Mouse (Mus musculus) spleen, postnatal 10 days (tissue): ENCODE results near the gene Ankle1.

Source experiments
- DNase-seq, 2 experiments: peaks; one replicate each; pipeline ENCODE4 v3.0.0; 2021 to 2022; ENCODE audit warnings: low spot score in 2 of 2

Ankle1 gene

GRCm38 (mm10) chr8:71405401-71406098, at the start of gene Ankle1:
TSS of gene Ankle1 (plus strand) at chr8:71406010.
- DNase-seq: peak; percentile 99

DNA sequence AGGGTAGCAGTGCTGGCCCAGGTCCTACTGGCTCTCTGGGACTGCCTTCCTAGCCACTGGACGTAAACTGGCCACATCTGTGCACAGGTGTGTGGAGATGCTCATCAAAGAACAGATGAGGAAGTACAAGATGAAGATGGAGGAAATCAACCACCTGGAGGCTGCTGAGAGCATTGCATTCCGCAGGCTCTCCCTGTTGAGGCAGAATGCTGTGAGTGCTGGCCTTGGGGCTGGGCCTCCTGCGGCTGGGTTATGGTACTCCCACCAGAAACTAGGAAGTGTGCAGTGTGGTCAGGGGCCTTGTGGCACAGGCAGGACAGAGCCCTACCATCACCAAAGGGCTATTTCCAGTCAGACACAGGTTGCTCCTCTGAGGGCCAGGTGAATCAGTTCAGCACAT, 47.8 kb upstream of the Ankle1 start:
- DNase-seq: no peak

GRCm38 (mm10) chr8:71366771-71367528, 38.9 kb upstream of the Ankle1 start, which contains the start of gene Use1:
TSS of gene Use1 (plus strand) at chr8:71366848.
- peak; percentile 93 for DNase-seq

GRCm38 (mm10) chr8:71367529-71368176, 38.2 kb upstream of the Ankle1 start:
- no peak for DNase-seq

GRCm38 (mm10) chr8:71368366-71368765, 37.4 kb upstream of the Ankle1 start:
- DNase-seq: no peak

DNA sequence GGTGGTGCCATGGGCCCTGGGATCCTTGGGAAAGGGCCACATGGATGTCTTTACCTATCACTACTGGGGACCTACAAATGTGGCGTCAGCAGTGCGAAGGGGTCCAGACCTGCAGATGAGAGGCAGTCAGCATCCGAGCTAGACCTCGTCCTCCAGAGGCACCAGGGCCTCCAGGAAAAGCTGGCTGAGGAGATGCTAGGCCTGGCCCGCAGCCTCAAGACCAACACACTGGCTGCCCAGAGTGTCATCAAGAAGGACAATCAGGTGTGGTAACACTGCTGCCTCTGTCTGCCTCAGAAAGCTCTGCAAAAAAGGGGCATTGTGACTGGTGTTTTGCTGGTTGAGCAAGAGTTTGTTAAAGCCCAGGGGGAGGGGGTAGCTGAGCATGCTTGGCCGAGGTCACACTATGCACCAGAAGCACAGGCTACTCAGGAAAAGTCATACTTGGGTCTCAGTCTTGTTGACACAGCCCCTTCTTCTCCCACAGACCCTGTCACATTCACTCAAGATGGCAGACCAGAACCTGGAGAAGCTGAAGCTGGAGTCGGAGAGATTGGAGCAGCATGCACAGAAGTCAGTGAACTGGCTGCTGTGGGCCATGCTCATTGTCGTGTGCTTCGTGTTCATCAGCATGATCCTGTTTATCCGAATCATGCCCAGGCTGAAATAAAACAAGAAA, 36.6 kb upstream of the Ankle1 start:
- no peak for DNase-seq

- no peak for DNase-seq
These were observed 35.0 kb upstream of the Ankle1 start for GRCm38 (mm10) chr8:71370711-71371235.

DNA sequence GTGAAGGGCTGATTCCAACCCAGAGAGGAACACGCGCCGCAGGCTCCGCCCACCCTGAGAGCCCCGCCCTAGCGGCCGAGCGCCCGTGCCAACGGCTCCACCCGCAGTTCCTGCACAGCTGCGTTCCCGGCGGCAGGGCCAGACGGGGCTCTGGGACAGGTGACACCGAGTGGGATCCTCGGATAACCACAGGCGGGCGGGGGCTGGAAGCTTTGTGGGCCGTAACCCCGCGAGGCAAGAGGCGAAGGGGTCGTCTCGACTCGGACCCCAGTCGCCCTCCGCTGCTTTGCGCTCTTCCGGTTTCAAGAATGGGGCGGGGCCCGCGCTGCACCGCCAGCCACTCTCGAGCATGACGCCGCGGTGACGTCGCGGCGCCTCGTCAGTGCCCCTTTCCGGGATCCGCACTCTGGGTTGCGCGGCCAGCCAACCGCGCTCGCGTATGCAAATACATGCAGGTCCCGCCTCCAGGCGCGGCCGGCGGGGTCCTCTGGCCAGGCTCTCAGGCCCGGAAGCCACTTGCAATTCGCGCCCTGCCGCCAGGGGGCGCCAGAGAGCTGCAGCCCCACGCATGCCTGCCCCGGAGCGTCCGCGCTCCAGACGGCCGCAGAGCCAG, 34.5 kb upstream of the Ankle1 start, which contains the start of gene Ocel1:
Gene Ocel1 (plus strand): TSS at position 63 of the 613 bp plus-strand sequence.
- peak; percentile 97 to 99 for DNase-seq

DNA sequence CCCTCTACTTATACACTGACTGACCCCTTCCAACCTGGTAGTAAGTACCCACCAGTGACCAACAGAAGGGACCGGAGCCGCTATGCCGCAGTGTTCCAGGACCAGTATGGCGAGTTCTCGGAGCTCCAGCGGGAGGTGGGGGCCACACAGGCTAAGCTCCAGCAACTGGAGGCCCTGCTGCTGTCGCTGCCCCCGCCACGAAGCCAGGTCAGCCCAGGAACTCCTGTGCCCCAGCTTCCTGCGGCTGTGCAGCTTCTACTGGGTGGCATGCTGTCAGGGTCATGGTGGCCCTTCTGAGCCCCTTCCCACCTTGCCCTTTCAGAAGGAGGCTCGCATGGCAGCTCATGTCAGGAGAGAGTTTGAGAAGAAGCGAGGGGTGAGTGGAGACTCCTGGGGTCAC, 33.4 kb upstream of the Ankle1 start:
- no peak for DNase-seq

DNA sequence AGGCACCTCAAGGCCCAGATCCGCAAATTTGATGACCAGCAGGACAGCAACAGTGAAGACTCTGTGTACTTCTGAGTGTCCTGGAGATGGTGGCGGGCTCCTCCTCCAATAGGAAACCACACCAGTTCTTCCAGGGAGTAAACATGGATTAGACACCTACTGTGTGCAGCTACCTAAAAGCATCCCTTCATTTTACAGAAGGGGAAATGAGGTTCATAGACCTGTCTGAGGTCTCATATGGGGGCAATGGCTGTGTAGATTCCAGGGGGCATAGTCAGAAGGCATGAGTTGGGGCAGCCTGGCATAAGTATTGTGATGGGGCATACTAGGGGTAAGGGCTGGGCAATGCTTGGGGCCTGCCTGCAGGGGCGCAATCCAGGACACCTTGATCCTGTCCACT, 32.8 kb upstream of the Ankle1 start:
- no peak for DNase-seq

- peak in 1 of 2 experiments; percentile 50 for DNase-seq
These were observed 31.1 kb upstream of the Ankle1 start for GRCm38 (mm10) chr8:71374616-71375206.

DNA sequence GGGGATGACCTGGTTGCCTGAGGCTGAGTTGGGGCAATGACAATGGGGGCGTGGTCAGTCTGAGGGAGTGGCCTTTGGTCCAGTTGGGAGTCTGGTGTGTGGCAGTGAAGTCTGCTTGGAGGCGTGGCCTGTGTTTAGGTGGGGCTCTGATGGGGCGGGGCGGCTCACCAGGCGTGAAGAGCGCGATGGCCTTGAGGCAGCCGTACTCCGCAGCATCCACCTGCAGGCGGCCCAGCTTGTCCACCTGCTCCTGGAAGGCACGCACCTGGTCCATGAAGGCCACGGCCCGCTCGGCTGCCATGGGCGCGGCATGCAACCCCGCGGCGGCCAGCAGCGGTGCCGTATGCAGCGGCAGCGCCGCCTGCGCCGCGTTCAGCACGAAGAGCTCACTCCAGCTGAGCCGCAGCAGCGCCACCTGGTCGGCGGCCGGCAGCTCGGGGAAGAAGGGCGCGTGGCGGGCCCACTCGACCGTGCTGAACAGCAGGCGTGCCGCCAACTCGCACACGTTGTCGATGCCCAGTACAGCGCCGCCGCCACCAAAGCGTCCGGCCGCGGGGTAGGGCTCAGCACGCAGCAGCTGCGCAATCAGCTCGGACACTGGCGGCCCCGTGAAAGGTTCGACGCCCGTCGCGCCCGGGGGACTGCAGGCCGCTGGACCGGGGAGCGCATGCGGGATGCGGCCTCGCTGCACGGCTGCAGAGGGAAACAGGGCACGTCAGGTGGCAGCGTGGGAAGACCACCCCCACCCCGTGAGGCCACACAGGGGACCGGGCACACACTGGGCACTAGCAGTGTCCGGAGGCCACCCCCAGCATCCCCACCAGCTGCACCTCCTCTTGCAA, 30.0 kb upstream of the Ankle1 start:
- DNase-seq: peak in 1 of 2 experiments; percentile 70

- DNase-seq: no peak
These were observed 29.3 kb upstream of the Ankle1 start for GRCm38 (mm10) chr8:71376423-71377030.

DNA sequence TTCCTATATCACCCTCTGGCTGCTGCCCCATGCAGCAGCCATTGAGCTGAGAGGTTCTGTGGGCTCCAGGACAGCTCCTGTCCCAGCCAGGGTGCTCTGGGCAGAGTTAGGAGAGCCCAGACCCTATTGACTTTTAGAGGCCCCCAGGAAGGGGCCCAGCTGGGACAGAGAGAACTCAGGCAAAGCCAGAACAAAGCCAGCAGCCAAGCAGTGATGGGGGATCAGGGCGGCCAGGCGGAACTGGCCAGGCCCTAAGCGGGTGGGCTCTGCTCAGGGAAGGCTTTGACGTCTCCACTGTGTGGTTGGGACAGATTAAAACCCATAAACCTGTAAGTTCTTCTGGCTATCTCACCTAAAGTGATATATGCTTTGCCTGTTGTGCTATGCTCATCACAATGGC, 26.8 kb upstream of the Ankle1 start:
- no peak for DNase-seq

DNA sequence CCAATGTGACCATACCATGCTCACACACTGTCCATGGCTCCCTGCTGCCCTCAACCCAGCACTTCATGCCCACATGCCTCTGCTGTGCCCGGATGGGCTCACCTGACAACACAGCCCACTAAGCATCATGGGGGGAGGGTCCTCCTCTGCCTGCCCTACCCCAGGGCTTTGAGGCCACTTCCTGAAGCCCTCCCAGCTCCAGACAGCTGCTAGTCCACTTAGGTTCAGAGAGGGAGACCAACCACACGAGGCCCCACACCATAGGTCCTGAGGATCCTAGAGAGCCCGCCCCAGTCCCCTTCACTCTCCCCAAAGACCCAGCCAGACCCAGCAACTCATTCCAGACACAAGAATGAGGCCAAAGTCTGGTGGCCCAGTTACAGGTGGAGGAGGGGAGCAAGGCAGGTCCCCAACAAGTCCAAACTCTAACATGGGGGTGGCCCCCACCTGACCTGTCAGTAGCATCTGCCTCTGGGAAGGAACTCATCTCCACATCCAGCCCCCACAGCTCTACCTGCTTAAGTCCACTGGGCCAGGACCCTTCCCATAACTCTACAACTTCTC, 26.2 kb upstream of the Ankle1 start:
- DNase-seq: no peak

DNA sequence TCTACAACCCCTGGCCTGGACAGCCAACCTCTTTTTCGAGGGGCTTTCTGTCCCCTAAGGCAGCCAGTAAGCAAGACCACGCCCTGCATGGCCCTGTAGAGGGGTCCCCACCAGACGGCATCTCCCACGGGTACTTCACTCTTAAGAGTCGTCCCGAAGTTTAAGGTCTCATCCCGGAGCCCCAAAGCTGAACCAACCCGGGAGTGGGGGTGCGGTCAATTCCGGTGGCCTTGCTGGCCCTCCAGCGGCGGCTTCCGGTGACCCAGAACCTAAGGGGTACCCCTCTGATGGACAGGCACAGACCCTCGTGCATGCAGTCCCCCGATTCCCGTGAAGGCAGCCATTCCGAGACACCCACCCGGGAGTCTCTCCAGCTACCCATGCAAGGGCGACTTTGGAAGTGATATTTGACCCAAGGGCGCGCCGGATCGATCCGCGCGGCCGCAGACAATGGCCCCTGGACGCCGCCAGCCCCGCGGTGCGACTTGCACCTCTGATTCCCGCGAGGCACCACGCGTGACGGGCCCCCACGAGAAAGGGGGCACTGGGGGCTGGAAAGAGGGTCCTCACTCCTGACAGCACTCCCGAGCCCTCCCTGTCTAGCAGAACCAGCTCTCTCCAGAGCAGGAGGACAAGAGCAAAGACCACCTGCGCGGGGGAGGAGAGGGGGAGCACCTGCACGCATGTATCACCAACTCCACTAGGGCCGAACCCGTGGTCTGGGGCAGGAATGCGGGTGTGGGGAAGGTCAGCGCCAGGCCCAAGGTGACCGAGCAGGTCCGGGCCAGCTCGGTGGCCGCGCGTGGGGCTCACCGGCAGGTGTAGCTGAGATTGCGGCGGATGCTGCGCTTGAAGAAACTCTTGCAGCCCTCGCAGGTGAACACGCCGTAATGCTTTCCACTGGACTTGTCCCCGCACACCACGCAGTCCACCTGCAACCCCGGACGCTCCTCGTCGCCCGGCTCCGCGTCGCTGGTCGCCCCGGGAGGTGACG, 25.3 kb upstream of the Ankle1 start:
- peak in 1 of 2 experiments; percentile 29 for DNase-seq

DNA sequence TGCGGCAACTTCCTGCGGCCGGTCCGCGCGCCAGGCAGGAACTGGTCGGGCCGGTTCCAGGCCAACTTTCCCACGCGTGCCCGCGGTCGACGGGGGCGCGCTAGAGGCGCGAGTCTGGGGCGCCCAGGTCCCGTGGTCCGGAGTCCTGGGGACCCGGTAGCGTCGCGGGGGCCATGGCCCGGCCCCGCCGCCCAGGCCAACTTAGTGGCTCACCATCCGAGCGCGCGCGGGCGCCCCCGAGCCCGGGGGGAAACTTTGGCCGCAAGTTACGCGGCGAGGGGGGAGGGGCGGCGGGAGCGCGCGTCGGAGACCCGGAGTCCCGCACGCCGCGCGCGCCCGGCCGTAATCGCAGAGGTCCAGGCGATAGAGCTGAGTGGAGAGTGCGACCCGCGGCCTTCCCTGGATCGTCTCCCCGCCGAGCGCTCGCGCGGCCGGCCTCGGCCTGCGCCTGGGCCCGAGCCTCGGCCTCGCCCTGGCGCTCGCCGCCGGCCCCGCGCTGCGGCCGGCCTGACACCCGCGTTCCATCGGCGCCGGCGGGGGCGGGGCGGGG, 24.3 kb upstream of the Ankle1 start, which contains the start of gene Nr2f6:
Gene Nr2f6 (minus strand): TSS at position 540 of the 550 bp plus-strand sequence.
- DNase-seq: peak; percentile 42 to 54
